Mouse (Mus musculus) adrenal gland, postnatal 36 days (tissue): ENCODE data around the gene Gkn2. TPM values are rescaled to one million over a fixed set of nuclear protein-coding genes. Genes with fewer than 3 reads are reported as not detected.

Source experiments
- DNase-seq, 2 experiments: peaks; one replicate each; pipeline ENCODE4 v3.0.0; 2021; ENCODE audit warnings: mixed read lengths in 1 of 2
- long read RNA-seq, 2 experiments: library from polyadenylated mRNA; stranded (forward); transcript quantifications; one replicate each; pipeline ENCODE4 v2.0.0; 2021; ENCODE audit warnings: borderline sequencing depth in 2 of 2
- total RNA-seq, 2 experiments: library from RNA; stranded (reverse); gene quantifications; 2 replicates each; pipeline ENCODE4 v1.2.3; 2021

The Gkn2 gene
- total RNA-seq, result not detected
- long read RNA-seq, experiment 1, result 0 reads
- long read RNA-seq, experiment 2, result 0 reads

- no peak for DNase-seq
These were observed at the start of gene Gkn2 for GRCm38 (mm10) chr6:87373057-87373456. Gkn2 (plus strand) TSS chr6:87373357.

- peak; percentile 46 to 61 for DNase-seq
These were observed 49.8 kb upstream of the Gkn2 start for GRCm38 (mm10) chr6:87323381-87323780.

GRCm38 (mm10) chr6:87326932-87327331 is 46.2 kb upstream of the Gkn2 start:
- no peak for DNase-seq

GRCm38 (mm10) chr6:87328265-87329173 is 44.6 kb upstream of the Gkn2 start:
- no peak for DNase-seq

GRCm38 (mm10) chr6:87332380-87332779 is 40.8 kb upstream of the Gkn2 start:
- no peak for DNase-seq

GRCm38 (mm10) chr6:87334361-87335090 is 38.6 kb upstream of the Gkn2 start:
- DNase-seq, result no peak

GRCm38 (mm10) chr6:87335091-87335934 is 37.8 kb upstream of the Gkn2 start, which contains the start of gene Antxr1:
Antxr1 (minus strand) TSS chr6:87335821.
- DNase-seq, result peak; percentile 61 to 65

GRCm38 (mm10) chr6:87335935-87336295 is 37.2 kb upstream of the Gkn2 start:
- no peak for DNase-seq

GRCm38 (mm10) chr6:87350829-87351228 is 22.3 kb upstream of the Gkn2 start, which contains the start of gene Gkn1:
Gkn1 (minus strand) TSS chr6:87350942.
- no peak for DNase-seq

- no peak for DNase-seq
These were observed 18.7 kb upstream of the Gkn2 start for GRCm38 (mm10) chr6:87354441-87354840.

- DNase-seq, result no peak
These were observed 3.9 kb upstream of the Gkn2 start for GRCm38 (mm10) chr6:87369223-87369622.

- DNase-seq, result peak; percentile 17 to 43
These were observed 11.0 kb downstream of the Gkn2 start for GRCm38 (mm10) chr6:87383926-87384691.

- no peak for DNase-seq
These were observed 11.6 kb downstream of the Gkn2 start for GRCm38 (mm10) chr6:87384761-87385160.

- DNase-seq, result peak; percentile 51 to 65
These were observed 13.0 kb downstream of the Gkn2 start for GRCm38 (mm10) chr6:87386203-87386602.

- no peak for DNase-seq
These were observed 13.5 kb downstream of the Gkn2 start for GRCm38 (mm10) chr6:87386681-87387080.

GRCm38 (mm10) chr6:87388877-87389276 is 15.7 kb downstream of the Gkn2 start, which contains the start of gene Gkn3:
Gkn3 (minus strand) TSS chr6:87388935.
- DNase-seq, result no peak

- no peak for DNase-seq
These were observed 16.4 kb downstream of the Gkn2 start for GRCm38 (mm10) chr6:87389455-87389989.

- DNase-seq, result no peak
These were observed 20.5 kb downstream of the Gkn2 start for GRCm38 (mm10) chr6:87393466-87394205.

GRCm38 (mm10) chr6:87394783-87395182 is 21.6 kb downstream of the Gkn2 start:
- no peak for DNase-seq

GRCm38 (mm10) chr6:87399137-87399536 is 26.0 kb downstream of the Gkn2 start:
- peak; percentile 79 to 84 for DNase-seq
